Mouse (Mus musculus) liver, embryonic 16.5 days (tissue): ENCODE results near the gene Pdzk1ip1. TPM values are rescaled to one million over a fixed set of nuclear protein-coding genes. Genes with fewer than 3 reads are reported as not detected.

Source experiments
- ATAC-seq: fragments of 200-750 bp; cut with Nextera tagmentation; 2 replicates; pipeline ENCODE4 v1.8.0; 2017; ENCODE audit warnings: low read depth, mild to moderate bottlenecking, moderate number of reproducible peaks, moderate library complexity
- H3K27ac ChIP-seq: fragments of 300-500 bp; sonication (generic); 2 replicates; pipeline ENCODE4 v1.5.1; 2014; ENCODE audit warnings: mild to moderate bottlenecking, low read length
- H3K27me3 ChIP-seq: fragments of 300-500 bp; sonication (generic); 2 replicates; pipeline ENCODE4 v1.6.1; 2014; ENCODE audit warnings: low read depth, low read length, mixed read lengths; ENCODE audit not compliant: control insufficient read depth, insufficient read depth
- H3K36me3 ChIP-seq: fragments of 300-500 bp; sonication (generic); 2 replicates; pipeline ENCODE4 v1.6.1; 2014; ENCODE audit warnings: mild to moderate bottlenecking; ENCODE audit not compliant: control insufficient read depth, insufficient read depth
- H3K4me1 ChIP-seq: fragments of 300-500 bp; sonication (generic); 2 replicates; pipeline ENCODE4 v1.6.1; 2014; ENCODE audit warnings: low read depth, low read length, mixed read lengths; ENCODE audit not compliant: control insufficient read depth
- H3K4me2 ChIP-seq: fragments of 300-500 bp; sonication (generic); 2 replicates; pipeline ENCODE4 v1.6.1; 2014; ENCODE audit warnings: low read depth, low read length, mixed read lengths
- H3K4me3 ChIP-seq: fragments of 300-500 bp; sonication (generic); 2 replicates; pipeline ENCODE4 v1.5.1; 2014; ENCODE audit warnings: low read depth, mild to moderate bottlenecking, low read length
- H3K9ac ChIP-seq: fragments of 300-500 bp; sonication (generic); 2 replicates; pipeline ENCODE4 v1.6.1; 2014; ENCODE audit warnings: low read depth, low read length
- H3K9me3 ChIP-seq: fragments of 300-500 bp; sonication (generic); replicated peaks from 2 replicates; pipeline ENCODE4 v1.6.1; 2016; ENCODE audit warnings: low read length; ENCODE audit not compliant: control insufficient read depth
- WGBS: fragments of 180-500 bp; shearing (Covaris S2); extraction: QIAGEN DNeasy Blood & Tissue Kit; methylation state at CpG from one replicate; pipeline ENCODE4 v1.1.7; 2014; ENCODE audit not compliant: insufficient replicate concordance; 5-methylcytosine and 5-hydroxymethylcytosine counted together
- polyA plus RNA-seq: library from polyadenylated mRNA; unstranded; fragments of >200 nt; fragmentation: Nextera tagmentation; extraction: Ambion mirVana; gene quantifications from 2 replicates; pipeline ENCODE4 v1.2.1, GENCODE M21; 2015

Gene Pdzk1ip1
- polyA plus RNA-seq, 1 experiment from 2014 or later, result 25.1 TPM

DNA sequence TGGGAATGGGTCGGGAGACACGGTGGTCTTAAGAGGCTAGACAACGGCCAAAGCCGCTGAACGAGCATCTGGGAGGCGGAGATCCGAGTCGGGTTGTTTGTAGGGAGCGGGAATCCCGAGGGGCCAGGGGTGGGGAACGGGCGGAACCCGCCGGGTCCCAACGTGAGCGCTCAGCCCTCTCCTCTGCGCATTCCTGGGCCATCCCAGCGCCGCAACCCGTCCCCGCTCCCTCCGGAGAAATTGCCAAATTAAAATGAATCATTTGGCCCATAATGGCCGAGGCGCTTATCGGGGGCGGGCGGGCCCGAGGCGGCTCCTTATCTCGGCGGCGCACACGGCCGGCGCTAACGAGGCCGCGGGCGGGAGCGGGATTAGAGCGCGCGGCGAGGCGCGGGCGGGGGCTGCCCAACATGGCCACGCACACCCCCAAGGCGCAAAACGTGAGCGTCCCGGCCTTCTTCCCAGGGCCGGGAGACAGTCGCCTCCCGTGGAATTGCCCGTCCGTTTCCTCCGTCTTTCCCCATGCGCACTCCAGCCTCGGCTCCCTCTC, 32.1 kb upstream of the Pdzk1ip1 start, which contains the start of gene Tal1:
Tal1 (plus strand) TSS at position 56 of the 550 bp plus-strand sequence.
- peaks cover 2% of the 10 kb centered on the region for H3K27me3 ChIP-seq
- ATAC-seq, result peak; percentile 86
- H3K4me2 ChIP-seq, result peak within 1 kb of the TSS; percentile 76
- peaks cover 35% of the 10 kb centered on the region for H3K4me1 ChIP-seq
- WGBS, result under 1% methylated on average over 60 of the region's 60 CpGs
- peak within 1 kb of the TSS; percentile 85 for H3K9ac ChIP-seq
- H3K27ac ChIP-seq, result peak within 1 kb of the TSS; percentile 98
- no peaks in the 10 kb centered on the region for H3K36me3 ChIP-seq
- H3K9me3 ChIP-seq, result no peaks in the 10 kb centered on the region
- H3K4me3 ChIP-seq, result peak within 1 kb of the TSS; percentile 68

DNA sequence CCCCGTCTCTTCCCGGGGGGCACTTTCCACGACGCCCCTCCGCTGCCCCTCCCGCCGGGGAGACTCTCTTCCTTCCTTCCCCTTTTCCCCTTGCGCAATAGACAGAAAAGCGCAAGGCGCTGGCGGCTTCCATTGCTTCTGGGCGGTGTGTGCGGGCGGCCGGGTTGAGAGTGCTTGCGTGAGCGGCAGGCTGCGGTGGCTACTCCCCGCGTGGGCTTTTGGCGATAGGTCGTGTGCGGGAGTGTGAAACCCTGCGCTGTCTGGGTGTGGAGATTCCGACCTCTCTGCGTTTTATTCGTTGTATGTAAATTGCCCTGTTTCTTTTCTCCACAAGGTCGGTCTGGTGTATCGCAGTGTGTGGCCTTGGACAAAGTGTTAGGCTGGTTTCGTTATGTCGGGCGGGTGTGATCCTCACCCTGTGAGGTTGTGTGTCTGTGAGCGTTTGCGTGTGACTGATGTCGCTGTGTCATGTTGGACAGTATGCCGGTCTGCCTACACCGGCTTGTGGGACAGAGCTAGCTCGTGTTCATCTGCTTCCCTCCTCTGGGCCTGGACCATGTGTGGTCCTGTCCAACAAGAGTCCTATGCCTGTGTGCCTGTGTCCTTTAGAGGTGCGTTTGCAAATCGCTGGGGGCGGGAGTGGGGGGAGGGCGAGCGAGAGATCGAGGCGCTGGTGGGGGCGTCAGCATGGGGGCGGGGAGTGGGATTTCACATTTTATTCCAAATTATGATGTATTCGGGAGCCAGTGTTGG, 31.4 kb upstream of the Pdzk1ip1 start:
- Histone ChIP-seq H3K4me3 (peak overlapping the region; percentile 68), H3K4me1 (peaks cover 34% of the 10 kb centered on the region), H3K9ac (peak overlapping the region; percentile 85), H3K27me3 (peaks cover 2% of the 10 kb centered on the region), H3K27ac (peak overlapping the region; percentile 98), H3K9me3 (no peaks in the 10 kb centered on the region), H3K36me3 (0 out of 2 replicates have a peak, but pooled peaks cover 3% of the 10 kb centered on the region), H3K4me2 (peak overlapping the region; percentile 76)
- peak; percentile 44 for ATAC-seq
- under 1% methylated on average over 47 of the region's 48 CpGs for WGBS

DNA sequence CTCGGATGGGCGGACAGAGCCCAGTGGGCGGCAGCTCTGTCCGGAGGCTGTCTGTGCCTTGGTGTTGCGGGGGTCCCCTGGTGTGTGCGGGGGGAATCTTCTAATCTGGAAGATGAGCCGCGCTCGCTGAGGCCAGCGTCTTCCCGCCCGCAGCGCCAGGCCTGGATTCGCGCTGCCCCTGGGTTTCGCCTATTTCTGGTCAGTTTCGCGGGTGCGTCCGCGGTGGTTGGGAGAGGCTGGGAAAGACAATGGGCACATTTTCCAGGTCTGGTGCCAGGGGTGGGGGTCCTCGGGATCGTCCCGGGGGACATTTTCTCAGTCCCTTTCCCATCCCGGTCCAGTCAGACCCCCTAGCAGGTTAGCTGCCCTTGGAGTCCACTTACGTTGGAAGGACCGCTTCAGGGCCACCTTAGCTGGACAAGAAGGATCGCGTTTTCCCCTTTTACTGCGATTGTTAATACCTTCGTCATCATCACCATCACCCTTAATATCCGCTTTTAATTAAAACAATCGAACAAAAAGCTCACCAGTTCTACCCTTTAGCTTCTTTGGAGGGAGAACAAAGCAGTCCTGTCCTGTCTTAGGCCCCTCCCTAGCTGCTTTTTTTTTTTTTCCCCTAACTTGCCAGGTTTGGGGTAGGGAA, 30.7 kb upstream of the Pdzk1ip1 start:
- peak overlapping the region; percentile 98 for H3K27ac ChIP-seq
- H3K4me1 ChIP-seq, result peaks cover 33% of the 10 kb centered on the region
- H3K27me3 ChIP-seq, result peaks cover 4% of the 10 kb centered on the region
- peak overlapping the region; percentile 85 for H3K9ac ChIP-seq
- H3K4me3 ChIP-seq, result peak overlapping the region; percentile 68
- H3K36me3 ChIP-seq, result peaks cover 3% of the 10 kb centered on the region; the same call in 1 of the 2 replicates
- under 1% methylated on average over 32 of the region's 33 CpGs for WGBS
- no peaks in the 10 kb centered on the region for H3K9me3 ChIP-seq
- peak overlapping the region; percentile 76 for H3K4me2 ChIP-seq
- ATAC-seq, result no peak; the same call in 1 of the 2 replicates

DNA sequence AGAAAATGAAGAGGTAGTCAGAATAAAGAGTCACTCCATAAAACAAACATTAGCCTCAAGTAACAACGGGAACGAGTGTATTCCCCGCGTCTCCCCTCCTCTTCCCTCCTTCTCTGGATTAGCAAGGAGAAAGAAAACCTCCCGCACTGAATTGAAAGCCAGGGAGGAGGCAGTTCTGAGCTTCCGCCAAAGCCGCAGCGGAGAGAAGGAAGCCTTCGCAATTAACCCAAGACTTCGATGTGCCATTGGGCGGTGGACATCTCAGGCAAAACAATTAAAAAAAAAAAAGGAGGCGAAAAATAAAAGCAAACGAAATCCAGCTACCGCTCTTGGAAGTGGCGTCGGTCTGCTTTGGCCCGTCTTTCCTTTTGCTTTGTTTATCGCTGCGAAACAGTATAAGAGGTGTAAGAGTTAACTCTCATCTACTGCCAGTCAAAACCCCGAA, 30.2 kb upstream of the Pdzk1ip1 start:
- Histone ChIP-seq H3K27me3 (peaks cover 4% of the 10 kb centered on the region), H3K9ac (peak overlapping the region; percentile 85), H3K4me3 (peak overlapping the region; percentile 68), H3K9me3 (no peaks in the 10 kb centered on the region), H3K4me1 (peaks cover 35% of the 10 kb centered on the region), H3K4me2 (peak overlapping the region; percentile 76), H3K36me3 (peaks cover 8% of the 10 kb centered on the region), H3K27ac (peak overlapping the region; percentile 98)
- WGBS, result under 1% methylated on average over 20 of the region's 20 CpGs
- ATAC-seq, result no peak

DNA sequence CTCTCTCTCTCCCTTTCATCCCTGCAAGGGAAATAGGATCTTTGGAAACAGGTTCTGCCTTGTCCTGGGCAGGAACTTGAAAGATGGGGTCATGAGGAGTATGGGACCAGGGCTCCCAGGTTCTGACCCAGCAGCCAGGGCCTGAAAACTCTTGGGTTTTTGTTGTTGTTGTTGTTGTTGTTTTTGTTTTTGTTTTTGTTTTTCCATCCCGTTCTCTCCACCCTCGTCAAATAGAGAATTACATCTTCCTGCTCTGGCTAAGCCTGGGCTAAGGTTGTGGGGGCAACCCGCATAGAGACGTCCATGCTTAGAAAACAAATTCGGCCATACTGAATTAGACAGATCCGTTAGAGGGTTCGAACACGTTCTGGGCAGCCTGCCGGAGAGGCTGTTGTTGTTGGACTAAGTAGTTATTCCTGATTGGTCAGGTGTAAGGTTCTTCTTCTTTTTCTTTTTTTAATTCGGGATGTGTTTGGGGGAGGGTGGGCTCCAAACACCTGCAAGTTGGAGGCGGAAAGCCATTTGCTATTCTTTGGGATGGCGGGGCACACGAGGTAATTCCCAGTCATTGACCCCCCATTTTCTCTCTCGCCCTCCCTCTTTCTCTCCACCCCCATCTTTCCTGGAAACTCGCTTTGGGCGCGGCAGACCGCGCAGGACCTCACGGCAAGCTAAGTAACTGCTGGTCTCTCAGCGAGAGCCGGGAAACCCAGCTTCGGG, 29.5 kb upstream of the Pdzk1ip1 start:
- Histone ChIP-seq H3K4me2 (peak overlapping the region; percentile 76), H3K4me3 (peak overlapping the region; percentile 68)

DNA sequence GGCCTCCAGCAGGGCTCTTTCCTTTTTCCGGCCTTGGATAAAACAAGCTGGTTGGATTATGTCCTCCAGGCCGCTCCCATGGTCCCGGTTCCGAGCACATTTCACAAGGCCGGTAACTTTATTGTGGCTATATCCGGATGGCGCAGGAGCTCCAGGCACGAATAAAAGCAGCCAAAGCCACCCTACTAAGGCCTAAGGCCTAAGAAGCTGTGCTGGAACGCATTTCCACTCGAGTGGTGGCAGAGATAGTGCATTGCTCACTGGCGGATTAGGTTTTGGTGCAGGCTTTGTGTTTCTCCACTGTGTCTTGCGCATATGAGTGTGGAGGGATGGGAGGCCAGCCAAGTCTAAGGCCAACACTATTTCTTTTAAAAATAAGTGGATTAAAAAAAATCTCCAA, 28.6 kb upstream of the Pdzk1ip1 start:
- WGBS, result 9% methylated on average over 12 of the region's 12 CpGs

More for the DNA sequence above, 29.5 kb upstream of the Pdzk1ip1 start:
- peak overlapping the region; percentile 85 for H3K9ac ChIP-seq
- no peaks in the 10 kb centered on the region for H3K9me3 ChIP-seq
- H3K27me3 ChIP-seq, result peaks cover 4% of the 10 kb centered on the region
- WGBS, result 2% methylated on average over 23 of the region's 23 CpGs
- H3K27ac ChIP-seq, result peak overlapping the region; percentile 98
- H3K4me1 ChIP-seq, result peaks cover 38% of the 10 kb centered on the region
- ATAC-seq, result peak; percentile 22
- H3K36me3 ChIP-seq, result peaks cover 15% of the 10 kb centered on the region

DNA sequence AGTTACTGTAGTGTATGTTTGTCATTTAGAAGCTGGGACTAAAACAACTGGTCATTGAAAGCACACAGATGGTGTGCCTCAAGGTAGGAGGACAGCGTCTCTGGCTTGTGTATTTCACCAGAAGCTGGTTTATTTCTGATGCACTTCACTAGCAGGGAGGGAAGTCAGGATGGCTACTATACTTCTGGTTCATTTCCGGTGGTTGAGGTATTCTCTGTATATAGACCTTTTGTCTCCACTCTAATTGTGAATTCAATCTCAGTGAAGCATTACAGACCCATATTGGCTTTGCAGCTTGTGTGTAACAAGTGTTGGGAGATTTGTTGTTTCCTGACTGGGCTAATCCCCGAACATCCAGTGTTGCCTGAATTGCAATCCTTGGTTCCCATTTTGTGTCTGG, 27.8 kb upstream of the Pdzk1ip1 start:
- Histone ChIP-seq H3K9me3 (no peaks in the 10 kb centered on the region), H3K9ac (peak overlapping the region; percentile 85), H3K36me3 (peaks cover 32% of the 10 kb centered on the region), H3K27me3 (peaks cover 4% of the 10 kb centered on the region), H3K4me2 (peak overlapping the region; percentile 97), H3K27ac (peak overlapping the region; percentile 98), H3K4me3 (peak overlapping the region; percentile 68), H3K4me1 (peaks cover 34% of the 10 kb centered on the region)
- WGBS, result 11% methylated on average over 3 of the region's 3 CpGs
- ATAC-seq, result no peak

More for the DNA sequence above, 28.6 kb upstream of the Pdzk1ip1 start:
- Histone ChIP-seq H3K27ac (peak overlapping the region; percentile 98), H3K4me2 (peak overlapping the region; percentile 97), H3K4me3 (peak overlapping the region; percentile 68), H3K9me3 (no peaks in the 10 kb centered on the region), H3K27me3 (peaks cover 4% of the 10 kb centered on the region), H3K9ac (peak overlapping the region; percentile 85), H3K4me1 (peaks cover 39% of the 10 kb centered on the region), H3K36me3 (peaks cover 24% of the 10 kb centered on the region)
- ATAC-seq, result no peak

DNA sequence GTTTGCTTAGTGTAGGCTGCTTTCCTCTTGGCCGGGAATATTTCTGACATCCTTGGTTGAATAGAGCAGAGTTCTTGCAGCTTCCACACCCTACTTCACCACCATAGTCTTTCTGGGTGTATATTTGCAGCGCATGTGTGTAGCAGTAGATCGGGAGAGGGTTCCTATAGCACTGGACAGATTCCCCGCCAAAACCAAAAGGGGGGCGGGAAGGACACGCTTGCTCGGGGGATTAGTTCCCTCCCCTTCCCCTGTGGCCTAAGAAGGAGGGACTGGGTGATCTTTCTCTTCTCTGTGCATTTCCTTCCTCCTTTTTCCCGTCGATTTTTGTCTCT, 26.0 kb upstream of the Pdzk1ip1 start:
- WGBS, result 1% methylated on average over 9 of the region's 9 CpGs
- Histone ChIP-seq H3K27me3 (peaks cover 4% of the 10 kb centered on the region), H3K4me3 (peak overlapping the region; percentile 68), H3K9me3 (no peaks in the 10 kb centered on the region), H3K9ac (peak overlapping the region; percentile 77), H3K4me1 (peaks cover 28% of the 10 kb centered on the region), H3K36me3 (peaks cover 48% of the 10 kb centered on the region), H3K27ac (peak overlapping the region; percentile 71), H3K4me2 (peak overlapping the region; percentile 97)
- ATAC-seq, result peak; percentile 10; the same call in 1 of the 2 replicates
